Mouse (Mus musculus) ES-E14 (cell line): ENCODE measurements around the gene Tspyl3.

Experiments
- HCFC1 ChIP-seq: IDR thresholded peaks from 2 replicates; pipeline ENCODE4 v1.6.1; 2012; ENCODE audit warnings: low read length, inconsistent platforms, borderline replicate concordance; ENCODE audit not compliant: insufficient read depth
- ZNF384 ChIP-seq: IDR thresholded peaks from 2 replicates; pipeline ENCODE4 v1.6.1; 2012; ENCODE audit warnings: low read depth, low read length, inconsistent platforms

GRCm38 (mm10) chr2:153218516-153218915, 6.7 kb downstream of the Tspyl3 start:
- TF ChIP-seq HCFC1 (no peak), ZNF384 (no peak)
